Comparison of ENCODE assay signal across 19 mouse cellular contexts in the genomic region with DNA sequence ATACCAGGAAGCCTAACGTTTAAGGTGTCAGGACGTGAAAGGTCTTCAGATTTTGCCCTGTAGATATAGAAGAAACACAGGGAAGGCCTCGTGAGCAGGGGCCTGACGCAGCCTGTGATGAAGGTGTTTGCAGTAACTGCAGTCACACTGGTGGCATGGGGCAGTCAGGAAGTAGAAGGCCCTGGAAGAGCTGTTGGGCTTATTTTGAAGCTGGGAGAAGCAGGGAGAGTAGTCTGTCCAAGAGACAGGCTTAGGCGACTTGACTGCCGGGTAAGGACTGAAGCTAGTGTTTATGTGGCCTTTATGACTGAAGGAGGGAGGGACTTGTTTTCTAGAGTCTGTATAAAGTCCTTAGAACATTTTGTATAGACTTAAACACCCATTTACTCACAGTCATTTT. TPM values are rescaled to one million over a fixed set of nuclear protein-coding genes. Genes with fewer than 3 reads are reported as not detected.
DNase-seq lines count a peak whose midpoint lies in the region; ATAC-seq and TF ChIP-seq lines count a peak whose summit lies in the region.
"Had no signal": no experiment of that assay in that cellular context is flagged by ENCODE, and none has a peak within 500 bp of the region (broad histone marks: within the 10 kb centered on the region; RNA-seq: fewer than 3 reads in every experiment).

No protein-coding gene starts in this region.

- H3K27me3 ChIP-seq in heart, embryonic 12.5 days (replicated peaks): no peaks in the 10 kb centered on the region
- no peaks in the 10 kb centered on the region for H3K27me3 ChIP-seq in hindbrain, postnatal 0 days (ENCODE audit: insufficient read depth, low read length)
- H3K27me3 ChIP-seq in hindbrain, embryonic 14.5 days (ENCODE audit: control insufficient read depth, insufficient read depth, low read length): peaks cover 12% of the 10 kb centered on the region; the same call in 1 of the 2 replicates
- H3K27me3 ChIP-seq in midbrain, embryonic 12.5 days: peaks cover 22% of the 10 kb centered on the region
- H3K27me3 ChIP-seq in midbrain, postnatal 0 days (ENCODE audit: insufficient read depth, low read length): no peaks in the 10 kb centered on the region
- H3K27me3 ChIP-seq in stomach, postnatal 0 days (ENCODE audit: control insufficient read depth, insufficient read depth, low read length): no peaks in the 10 kb centered on the region
- H3K27me3 ChIP-seq: embryonic facial prominence, embryonic 12.5 days had no signal

- H3K9ac ChIP-seq in heart, embryonic 12.5 days: no peak overlapping the region
- H3K9ac ChIP-seq in hindbrain, postnatal 0 days (replicated peaks; ENCODE audit: low read length): no peak overlapping the region
- no peak overlapping the region for H3K9ac ChIP-seq in hindbrain, embryonic 14.5 days
- H3K9ac ChIP-seq in midbrain, embryonic 12.5 days (replicated peaks): no peak overlapping the region
- no peak overlapping the region for H3K9ac ChIP-seq in midbrain, postnatal 0 days (replicated peaks; ENCODE audit: low read length, poor library complexity, severe bottlenecking)
- H3K9ac ChIP-seq in stomach, postnatal 0 days (ENCODE audit: low read length): no peak overlapping the region
- H3K9ac ChIP-seq: embryonic facial prominence, embryonic 12.5 days; kidney, embryonic 15.5 days; liver, postnatal 0 days had no signal

- peaks cover 53% of the 10 kb centered on the region for H3K4me1 ChIP-seq in heart, embryonic 12.5 days (replicated peaks)
- peaks cover 17% of the 10 kb centered on the region; the same call in 1 of the 2 replicates for H3K4me1 ChIP-seq in hindbrain, postnatal 0 days (ENCODE audit: insufficient read depth, low read length)
- peaks cover 28% of the 10 kb centered on the region for H3K4me1 ChIP-seq in hindbrain, embryonic 14.5 days (replicated peaks; ENCODE audit: control insufficient read depth, insufficient read depth, low read length)
- H3K4me1 ChIP-seq in midbrain, embryonic 12.5 days: peaks cover 61% of the 10 kb centered on the region
- H3K4me1 ChIP-seq in midbrain, postnatal 0 days (ENCODE audit: insufficient read depth, low read length): 0 out of 2 replicates have a peak, but pooled peaks cover 9% of the 10 kb centered on the region
- H3K4me1 ChIP-seq in stomach, postnatal 0 days (replicated peaks; ENCODE audit: control insufficient read depth, insufficient read depth): peaks cover 8% of the 10 kb centered on the region; the same call in 1 of the 2 replicates

- H3K9me3 ChIP-seq in heart, embryonic 12.5 days (replicated peaks): no peaks in the 10 kb centered on the region
- no peaks in the 10 kb centered on the region for H3K9me3 ChIP-seq in hindbrain, postnatal 0 days (ENCODE audit: low read length)
- no peaks in the 10 kb centered on the region for H3K9me3 ChIP-seq in hindbrain, embryonic 14.5 days (ENCODE audit: control insufficient read depth, low read length)
- no peaks in the 10 kb centered on the region for H3K9me3 ChIP-seq in midbrain, embryonic 12.5 days
- no peaks in the 10 kb centered on the region for H3K9me3 ChIP-seq in midbrain, postnatal 0 days (ENCODE audit: low read length)
- no peaks in the 10 kb centered on the region for H3K9me3 ChIP-seq in stomach, postnatal 0 days (ENCODE audit: control insufficient read depth, low read length)
- H3K9me3 ChIP-seq: embryonic facial prominence, embryonic 12.5 days; kidney, embryonic 15.5 days had no signal

- intact Hi-C loops in heart, postnatal 25 days (cut with DNase I): no loop called here

- no peak for DNase-seq in heart, postnatal 25 days (ENCODE audit: low spot score)
- no peak for DNase-seq in hindbrain, postnatal 0 days (ENCODE audit: low spot score)
- no peak for DNase-seq in hindbrain, embryonic 14.5 days (ENCODE audit: low spot score)
- DNase-seq in midbrain, postnatal 0 days (ENCODE audit: low spot score): no peak
- no peak for DNase-seq in stomach, postnatal 0 days (ENCODE audit: low spot score)
- DNase-seq in embryo, embryonic 10 days (ENCODE audit: low spot score): no peak
- DNase-seq: cerebellum, adult 9-11 months; heart, postnatal 36 days; left cerebral cortex, postnatal 4 days; liver, postnatal 0 days; lung, postnatal 10 days; right cerebral cortex, postnatal 14 days; spleen, adult 18-20 months had no signal

- TF ChIP-seq EP300 in stomach, postnatal 0 days (optimal IDR thresholded peaks at IDR 0.05): no peak

- H3K4me3 ChIP-seq in heart, embryonic 12.5 days: no peak overlapping the region
- no peak overlapping the region for H3K4me3 ChIP-seq in hindbrain, postnatal 0 days (ENCODE audit: low read length)
- H3K4me3 ChIP-seq in hindbrain, embryonic 14.5 days (replicated peaks; ENCODE audit: low read length): no peak overlapping the region
- H3K4me3 ChIP-seq in midbrain, embryonic 12.5 days: no peak overlapping the region
- no peak overlapping the region for H3K4me3 ChIP-seq in midbrain, postnatal 0 days (ENCODE audit: low read depth, low read length)
- no peak overlapping the region for H3K4me3 ChIP-seq in stomach, postnatal 0 days (ENCODE audit: low read depth, low read length)
- H3K4me3 ChIP-seq: embryonic facial prominence, embryonic 12.5 days; erythroblast, embryonic 14.5 days; kidney, embryonic 15.5 days had no signal

- 0 out of 2 replicates have a peak overlapping the region, but pooled peaks have one; percentile 22 for H3K27ac ChIP-seq in heart, embryonic 12.5 days (ENCODE audit: poor library complexity, severe bottlenecking)
- 0 out of 2 replicates have a peak overlapping the region, but pooled peaks have one; percentile 41 for H3K27ac ChIP-seq in hindbrain, postnatal 0 days
- H3K27ac ChIP-seq in hindbrain, embryonic 14.5 days: no peak overlapping the region
- no peak overlapping the region for H3K27ac ChIP-seq in midbrain, embryonic 12.5 days (replicated peaks)
- H3K27ac ChIP-seq in midbrain, postnatal 0 days (ENCODE audit: low read depth, low read length): no peak overlapping the region
- 0 out of 2 replicates have a peak overlapping the region, but pooled peaks have one; percentile 30 for H3K27ac ChIP-seq in stomach, postnatal 0 days (replicated peaks)
- H3K27ac ChIP-seq: embryonic facial prominence, embryonic 12.5 days had no signal

- H3K4me2 ChIP-seq in heart, embryonic 12.5 days: no peak overlapping the region
- H3K4me2 ChIP-seq in hindbrain, postnatal 0 days (ENCODE audit: low read depth, low read length): no peak overlapping the region
- H3K4me2 ChIP-seq in hindbrain, embryonic 14.5 days (replicated peaks): no peak overlapping the region
- peak overlapping the region; percentile 5; the same call in 1 of the 2 replicates for H3K4me2 ChIP-seq in midbrain, embryonic 12.5 days (replicated peaks)
- no peak overlapping the region for H3K4me2 ChIP-seq in midbrain, postnatal 0 days (ENCODE audit: low read depth, low read length, poor library complexity, severe bottlenecking)
- H3K4me2 ChIP-seq in stomach, postnatal 0 days (replicated peaks; ENCODE audit: low read depth): no peak overlapping the region
- H3K4me2 ChIP-seq: embryonic facial prominence, embryonic 12.5 days had no signal

- H3K36me3 ChIP-seq in heart, embryonic 12.5 days: peaks cover 15% of the 10 kb centered on the region
- no peaks in the 10 kb centered on the region; the same call in 1 of the 2 replicates for H3K36me3 ChIP-seq in hindbrain, postnatal 0 days (ENCODE audit: insufficient read depth, low read length)
- H3K36me3 ChIP-seq in hindbrain, embryonic 14.5 days (replicated peaks; ENCODE audit: control insufficient read depth, insufficient read depth): peaks cover 7% of the 10 kb centered on the region; the same call in 1 of the 2 replicates
- H3K36me3 ChIP-seq in midbrain, embryonic 12.5 days: peaks cover 11% of the 10 kb centered on the region
- H3K36me3 ChIP-seq in midbrain, postnatal 0 days (ENCODE audit: insufficient read depth, low read length): no peaks in the 10 kb centered on the region
- H3K36me3 ChIP-seq in stomach, postnatal 0 days (ENCODE audit: control insufficient read depth, insufficient read depth, low read length): no peaks in the 10 kb centered on the region; the same call in 1 of the 2 replicates

- no peak for TF ChIP-seq CTCF in hindbrain, postnatal 0 days (IDR thresholded peaks at IDR 0.05; ENCODE audit: low read depth)
- TF ChIP-seq CTCF in midbrain, postnatal 0 days (IDR thresholded peaks at IDR 0.05): no peak
- no peak for TF ChIP-seq CTCF in stomach, postnatal 0 days (IDR thresholded peaks at IDR 0.05; ENCODE audit: low read depth)

- no peak for ATAC-seq in heart, embryonic 12.5 days (ENCODE audit: insufficient number of reproducible peaks, low FRiP score)
- ATAC-seq in hindbrain, postnatal 0 days: no peak
- ATAC-seq in hindbrain, embryonic 14.5 days (ENCODE audit: low FRiP score): no peak
- no peak for ATAC-seq in midbrain, embryonic 12.5 days (ENCODE audit: low FRiP score, low read depth)
- ATAC-seq in midbrain, postnatal 0 days (ENCODE audit: low FRiP score): no peak
- ATAC-seq in stomach, postnatal 0 days (ENCODE audit: low FRiP score, low TSS enrichment): peak; percentile 51
- ATAC-seq: liver, postnatal 0 days had no signal

- WGBS in heart, embryonic 12.5 days: 60% methylated on average over 6 of the region's 6 CpGs
- 50% methylated on average over 6 of the region's 6 CpGs for WGBS in hindbrain, postnatal 0 days
- WGBS in hindbrain, embryonic 14.5 days: 53% methylated on average over 6 of the region's 6 CpGs
- 25% methylated on average over 6 of the region's 6 CpGs for WGBS in midbrain, embryonic 12.5 days
- 55% methylated on average over 6 of the region's 6 CpGs for whole genome bisulfite sequencing in midbrain, postnatal 0 days
- 52% methylated on average over 6 of the region's 6 CpGs for WGBS in stomach, postnatal 0 days

RNA-seq across cellular contexts. Expression of gene Fat1, which starts 57.4 kb away (rescaled TPM):
- 21.3 and 24.9 TPM in 2 replicates for polyA plus RNA-seq in heart, embryonic 12.5 days (2016; fragmentation: Nextera tagmentation; extraction: Ambion mirVana)
- 10 to 100 TPM; 18.8 to 19.0 TPM for total RNA-seq in heart, postnatal 25 days (2021)
- 89.5 and 114 TPM in 2 replicates for total RNA-seq in hindbrain, postnatal 0 days (2014; rRNA removed)
- 10.0 and 10.5 TPM in 2 replicates for polyA plus RNA-seq in hindbrain, postnatal 0 days (2015; fragmentation: Nextera tagmentation; extraction: Ambion mirVana)
- 25.3 and 28.8 TPM in 2 replicates for polyA plus RNA-seq in hindbrain, embryonic 14.5 days (2014; fragmentation: Nextera tagmentation; extraction: Ambion mirVana)
- polyA plus RNA-seq in midbrain, embryonic 12.5 days (2016; fragmentation: Nextera tagmentation; extraction: Ambion mirVana): 18.5 and 18.9 TPM in 2 replicates
- total RNA-seq in midbrain, postnatal 0 days (2014; rRNA removed): 106 and 122 TPM in 2 replicates
- polyA plus RNA-seq in midbrain, postnatal 0 days (2015; fragmentation: Nextera tagmentation; extraction: Ambion mirVana): 8.7 and 9.2 TPM in 2 replicates
- polyA plus RNA-seq in stomach, postnatal 0 days (2015; fragmentation: Nextera tagmentation; extraction: Ambion mirVana): 8.6 and 9.4 TPM in 2 replicates
- total RNA-seq: megakaryocyte progenitor cell, adult 5-6 weeks had no signal

Comparison
In these comparisons a context has a peak if more than half of its experiments do, and no peak if none do; other contexts are left out.
1. H3K27ac ChIP-seq: peak in heart, embryonic 12.5 days (single experiment), hindbrain, postnatal 0 days (single experiment) and stomach, postnatal 0 days (single experiment); none in hindbrain, embryonic 14.5 days (single experiment), midbrain, embryonic 12.5 days (single experiment) and midbrain, postnatal 0 days (single experiment).